Mouse (Mus musculus): ENCODE results near the gene Fam219a. TPM values are rescaled to one million over a fixed set of nuclear protein-coding genes. Genes with fewer than 3 reads are reported as not detected.
A peak's percentile ranks its signal among the peaks of the same experiment; 100 is the strongest.

Fam219a gene
- polyA plus RNA-seq, 1 experiment = 147 TPM

DNA sequence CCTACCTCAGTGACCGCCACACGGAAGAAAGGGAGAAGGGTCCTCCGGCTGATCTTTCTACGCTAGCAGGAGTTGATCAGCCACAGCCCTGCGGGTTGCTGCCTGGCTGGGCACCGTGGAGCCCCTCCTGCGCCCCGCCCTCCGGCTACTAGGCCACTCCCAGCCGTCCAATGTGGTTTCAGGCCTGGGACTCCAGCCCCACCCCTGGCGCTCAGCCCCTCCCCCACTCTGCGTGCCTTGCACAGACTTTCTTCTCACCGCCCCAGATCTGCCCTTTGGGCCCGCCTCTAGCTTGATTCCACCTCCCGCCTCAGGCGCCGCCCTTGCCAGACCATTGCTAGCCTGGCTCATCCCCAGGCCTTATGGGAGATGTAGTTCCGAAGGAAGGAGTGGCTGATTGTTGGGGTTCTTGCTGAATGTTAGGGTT lies 66.3 kb downstream of the Fam219a start, which contains the start of gene AI464131:
Gene AI464131, minus strand, starts transcription at position 91 of the 427 bp plus-strand sequence.
- peak within 1 kb of the TSS; percentile 58 for H3K4me3 ChIP-seq (replicated peaks; ENCODE audit: insufficient read depth, low read depth, low read length)
- DNase-seq = peak; percentile 93 to 96
- TF ChIP-seq CTCF (IDR thresholded peaks at IDR 0.05; ENCODE audit: borderline replicate concordance, insufficient read depth, low read depth, low read length) (no peak), POLR2A (IDR thresholded peaks at IDR 0.05; ENCODE audit: borderline replicate concordance, insufficient read depth, low read length) (0 out of 2 replicates have a peak, but pooled peaks have one; percentile 22)
- no peak within 1 kb of the TSS for H3K27ac ChIP-seq (ENCODE audit: insufficient read depth, low read length)
- peaks cover 3% of the 10 kb centered on the region; the same call in 1 of the 2 replicates for H3K4me1 ChIP-seq (ENCODE audit: control insufficient read depth, insufficient read depth, low read length)
- H3K27me3 ChIP-seq (ENCODE audit: control insufficient read depth, insufficient read depth, low read length) = no peaks in the 10 kb centered on the region
- WGBS = 5% methylated on average over 18 of the region's 18 CpGs

DNA sequence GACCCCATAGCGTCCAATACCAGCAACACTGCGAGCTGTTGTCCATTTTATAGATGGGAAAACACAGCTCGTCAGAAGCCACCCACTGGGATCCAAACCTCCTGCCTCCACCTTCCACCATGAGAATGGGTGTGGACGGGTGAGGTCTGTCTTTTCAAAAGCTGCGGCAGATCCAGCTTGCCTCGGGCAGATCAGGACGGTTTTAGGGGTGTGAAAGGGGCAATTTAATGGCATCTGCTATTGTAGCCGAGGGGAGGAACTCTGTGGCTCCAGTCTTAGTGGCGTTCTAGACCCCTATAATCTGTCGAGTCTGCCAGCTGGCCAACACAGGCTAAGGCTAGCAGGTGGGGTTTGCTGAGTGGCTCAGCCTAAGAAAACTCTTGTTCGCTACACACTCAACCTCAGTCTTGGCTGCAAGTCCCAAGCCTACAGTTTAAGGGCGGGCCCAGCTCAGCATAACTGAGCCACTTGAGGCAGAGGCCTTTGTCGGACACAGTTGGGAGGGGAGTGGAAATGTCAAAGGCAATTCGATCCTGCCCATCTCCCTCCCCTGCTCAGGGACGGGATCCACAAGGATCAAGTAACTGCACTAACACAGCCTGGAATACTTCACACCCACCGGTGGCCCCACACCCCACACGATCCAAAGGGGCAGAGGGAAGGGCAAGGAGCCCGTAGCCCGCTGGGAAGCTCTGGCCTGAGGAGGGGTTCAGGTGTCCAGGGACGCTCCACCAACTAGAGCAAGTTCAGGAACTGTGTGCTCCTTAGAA lies 67.0 kb downstream of the Fam219a start:
- Histone ChIP-seq H3K4me1 (ENCODE audit: control insufficient read depth, insufficient read depth, low read length) (peaks cover 3% of the 10 kb centered on the region; the same call in 1 of the 2 replicates), H3K4me3 (replicated peaks; ENCODE audit: insufficient read depth, low read depth, low read length) (peak overlapping the region; percentile 58), H3K27ac (ENCODE audit: insufficient read depth, low read length) (no peak overlapping the region), H3K27me3 (ENCODE audit: control insufficient read depth, insufficient read depth, low read length) (no peaks in the 10 kb centered on the region)
- DNase-seq = no peak
- TF ChIP-seq POLR2A (IDR thresholded peaks at IDR 0.05; ENCODE audit: borderline replicate concordance, insufficient read depth, low read length) (no peak), CTCF (IDR thresholded peaks at IDR 0.05; ENCODE audit: borderline replicate concordance, insufficient read depth, low read depth, low read length) (no peak)
- WGBS = 33% methylated on average over 20 of the region's 20 CpGs

DNA sequence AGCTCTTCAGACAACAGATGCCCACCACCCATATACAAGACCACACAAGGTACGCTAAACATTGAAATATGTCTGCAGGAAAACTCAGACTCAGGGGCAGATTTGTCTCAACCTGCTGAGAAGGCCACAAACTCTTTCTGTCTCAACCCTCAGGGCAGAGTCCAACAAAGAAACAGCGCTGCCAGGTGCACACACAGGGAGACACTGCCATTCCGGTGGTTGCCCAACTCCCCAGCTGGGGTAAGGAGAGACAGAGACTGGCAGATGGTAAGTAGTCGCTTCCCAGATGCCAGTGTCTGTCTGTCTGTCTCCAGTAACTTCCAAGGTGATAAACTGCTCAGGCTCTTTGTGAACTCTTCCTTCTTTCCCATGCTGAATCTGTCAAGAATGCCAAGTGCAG lies 68.6 kb downstream of the Fam219a start:
- 66% methylated on average over 4 of the region's 4 CpGs for WGBS
- Histone ChIP-seq H3K27ac (ENCODE audit: insufficient read depth, low read length) (no peak overlapping the region), H3K4me3 (replicated peaks; ENCODE audit: insufficient read depth, low read depth, low read length) (no peak overlapping the region), H3K27me3 (ENCODE audit: control insufficient read depth, insufficient read depth, low read length) (no peaks in the 10 kb centered on the region), H3K4me1 (ENCODE audit: control insufficient read depth, insufficient read depth, low read length) (no peaks in the 10 kb centered on the region)
- DNase-seq = no peak
- TF ChIP-seq POLR2A (IDR thresholded peaks at IDR 0.05; ENCODE audit: borderline replicate concordance, insufficient read depth, low read length) = no peak

DNA sequence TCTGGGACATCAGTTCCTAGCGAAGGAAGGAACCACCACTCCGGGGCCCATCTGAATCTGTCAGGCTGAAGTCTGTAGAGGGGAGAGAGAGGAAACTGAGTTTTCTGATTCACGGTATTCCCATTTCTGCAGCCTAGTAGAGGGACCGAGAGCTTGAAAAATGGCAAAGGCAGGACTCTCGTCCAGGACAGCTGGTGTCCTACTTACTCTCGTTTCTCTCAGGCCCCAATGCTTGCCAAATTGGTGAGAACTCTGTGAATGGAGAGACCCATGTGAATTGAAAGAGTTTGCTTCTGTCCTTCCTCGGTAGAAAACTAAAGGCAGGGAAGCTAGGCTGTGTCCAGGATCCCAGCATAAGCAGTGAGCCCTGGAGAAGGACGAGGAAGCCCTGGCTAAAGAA lies 69.7 kb downstream of the Fam219a start:
- whole genome bisulfite sequencing = 64% methylated on average over 8 of the region's 8 CpGs
- Histone ChIP-seq H3K4me3 (replicated peaks; ENCODE audit: insufficient read depth, low read depth, low read length) (no peak overlapping the region), H3K27me3 (ENCODE audit: control insufficient read depth, insufficient read depth, low read length) (no peaks in the 10 kb centered on the region), H3K4me1 (ENCODE audit: control insufficient read depth, insufficient read depth, low read length) (no peaks in the 10 kb centered on the region), H3K27ac (ENCODE audit: insufficient read depth, low read length) (no peak overlapping the region)
- TF ChIP-seq CTCF (IDR thresholded peaks at IDR 0.05; ENCODE audit: borderline replicate concordance, insufficient read depth, low read depth, low read length) (no peak), POLR2A (IDR thresholded peaks at IDR 0.05; ENCODE audit: borderline replicate concordance, insufficient read depth, low read length) (no peak)
- peak in 1 of 2 experiments; percentile 29 for DNase-seq

DNA sequence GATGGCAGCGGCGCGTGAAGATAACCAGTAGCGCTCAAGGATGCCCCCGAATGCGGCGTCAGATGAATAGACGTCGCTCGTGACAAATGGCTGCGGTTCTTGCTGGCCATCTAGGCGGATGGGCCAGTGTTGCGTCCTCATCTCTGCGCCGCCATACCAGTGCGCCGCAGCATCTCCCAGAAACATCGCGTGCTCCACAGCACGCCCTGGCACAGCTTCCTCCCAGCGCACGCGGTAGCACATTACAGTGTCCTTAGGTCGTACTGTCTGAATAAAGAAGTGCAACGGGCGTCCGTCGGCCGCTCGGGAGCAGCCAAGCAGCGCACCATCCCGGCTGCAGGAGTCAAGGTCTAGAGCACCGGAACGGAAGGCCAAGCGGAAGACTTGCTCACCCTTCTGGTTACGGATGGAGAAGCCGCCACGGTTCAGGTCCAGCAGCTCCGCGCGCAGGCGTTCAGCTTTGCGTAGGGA lies 70.4 kb downstream of the Fam219a start:
- no peak for TF ChIP-seq CTCF (IDR thresholded peaks at IDR 0.05; ENCODE audit: borderline replicate concordance, insufficient read depth, low read depth, low read length)
- TF ChIP-seq POLR2A (IDR thresholded peaks at IDR 0.05; ENCODE audit: borderline replicate concordance, insufficient read depth, low read length) = no peak
- no peak for DNase-seq
- no peaks in the 10 kb centered on the region for H3K27me3 ChIP-seq (ENCODE audit: control insufficient read depth, insufficient read depth, low read length)
- H3K4me3 ChIP-seq (replicated peaks; ENCODE audit: insufficient read depth, low read depth, low read length) = peak overlapping the region; percentile 28
- H3K27ac ChIP-seq (ENCODE audit: insufficient read depth, low read length) = no peak overlapping the region
- no peaks in the 10 kb centered on the region for H3K4me1 ChIP-seq (ENCODE audit: control insufficient read depth, insufficient read depth, low read length)
- WGBS = 32% methylated on average over 43 of the region's 43 CpGs

DNA sequence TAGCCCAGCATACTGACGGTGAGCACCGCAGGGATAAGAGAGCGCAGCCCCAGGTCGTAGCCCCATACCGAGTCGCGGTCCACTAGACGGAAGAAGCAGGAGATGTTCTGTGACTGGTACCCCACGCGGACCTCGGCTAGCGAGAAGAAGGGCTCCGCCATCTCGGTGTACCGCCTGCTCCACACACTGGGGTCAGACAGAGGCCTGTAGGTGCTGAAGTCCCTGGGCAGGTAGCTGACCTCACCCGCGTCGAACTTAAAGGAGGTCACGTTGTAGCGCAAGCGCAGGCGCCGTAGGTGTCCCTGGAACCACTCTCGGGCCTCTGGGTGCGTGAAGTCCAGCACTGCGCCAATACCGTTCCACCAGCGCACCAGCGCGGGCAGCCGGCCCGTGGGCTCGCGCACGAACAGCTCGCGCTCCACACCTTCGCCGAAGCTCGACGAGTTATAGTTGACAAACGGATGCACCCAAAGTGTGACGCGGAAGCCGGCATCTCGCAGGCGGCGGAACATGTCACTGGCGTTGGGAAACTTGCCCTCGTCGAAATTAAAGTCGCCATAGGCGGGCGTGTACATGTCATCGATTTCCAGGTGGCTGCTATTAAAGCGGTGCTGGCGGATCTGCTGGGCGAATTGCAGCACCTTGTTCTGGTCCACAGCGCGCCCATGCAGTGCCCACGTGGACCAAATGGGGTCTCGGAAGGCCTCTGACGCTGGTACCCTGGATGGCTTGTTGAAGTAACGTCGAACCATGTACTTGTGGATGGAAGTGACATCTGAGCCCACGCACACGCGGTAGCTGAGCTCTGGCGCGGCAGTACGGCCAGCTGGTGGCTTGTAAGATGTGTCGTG lies 71.1 kb downstream of the Fam219a start:
- no peaks in the 10 kb centered on the region for H3K27me3 ChIP-seq (ENCODE audit: control insufficient read depth, insufficient read depth, low read length)
- H3K27ac ChIP-seq (ENCODE audit: insufficient read depth, low read length) = no peak overlapping the region
- no peaks in the 10 kb centered on the region for H3K4me1 ChIP-seq (ENCODE audit: control insufficient read depth, insufficient read depth, low read length)
- TF ChIP-seq POLR2A (IDR thresholded peaks at IDR 0.05; ENCODE audit: borderline replicate concordance, insufficient read depth, low read length) = no peak
- DNase-seq = no peak
- WGBS = 35% methylated on average over 72 of the region's 72 CpGs
- peak overlapping the region; percentile 20 for H3K4me3 ChIP-seq (replicated peaks; ENCODE audit: insufficient read depth, low read depth, low read length)

DNA sequence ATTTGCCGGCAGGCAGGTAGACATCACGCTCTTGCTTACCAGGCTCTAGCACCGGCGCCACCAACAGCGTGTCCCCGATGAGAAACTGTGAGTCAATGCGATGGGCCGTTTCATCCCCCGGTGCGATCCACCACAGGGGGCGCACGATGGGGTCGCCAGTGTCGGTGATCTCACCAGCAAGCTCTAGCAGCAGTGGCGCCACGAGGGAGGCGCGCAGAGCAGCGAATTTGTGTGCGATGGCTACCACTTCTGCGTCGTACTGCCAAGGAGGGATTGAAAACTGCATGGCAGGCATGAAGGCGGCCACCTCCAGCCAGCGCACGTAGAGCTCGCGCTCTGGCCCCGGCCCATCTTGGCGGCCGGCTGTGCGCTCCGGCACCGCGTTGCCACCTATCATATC lies 71.8 kb downstream of the Fam219a start:
- H3K27ac ChIP-seq (ENCODE audit: insufficient read depth, low read length) = no peak overlapping the region
- peak overlapping the region; percentile 20 for H3K4me3 ChIP-seq (replicated peaks; ENCODE audit: insufficient read depth, low read depth, low read length)
- 16% methylated on average over 34 of the region's 34 CpGs for WGBS
- no peak for DNase-seq
- no peak for TF ChIP-seq CTCF (IDR thresholded peaks at IDR 0.05; ENCODE audit: borderline replicate concordance, insufficient read depth, low read depth, low read length)
- TF ChIP-seq POLR2A (IDR thresholded peaks at IDR 0.05; ENCODE audit: borderline replicate concordance, insufficient read depth, low read length) = no peak
- no peaks in the 10 kb centered on the region for H3K4me1 ChIP-seq (ENCODE audit: control insufficient read depth, insufficient read depth, low read length)
- H3K27me3 ChIP-seq (ENCODE audit: control insufficient read depth, insufficient read depth, low read length) = no peaks in the 10 kb centered on the region

Measured in cerebellum, adult 2 months (tissue).